Mouse (Mus musculus) lung, embryonic 15.5 days (tissue): ENCODE data around the gene Cdc42ep5. TPM values are rescaled to one million over a fixed set of nuclear protein-coding genes. Genes with fewer than 3 reads are reported as not detected.

ENCODE experiments used
- ATAC-seq: fragments of 200-750 bp; cut with Nextera tagmentation; 2 replicates; pipeline ENCODE4 v1.8.0; 2017; ENCODE audit warnings: moderate number of reproducible peaks, borderline replicate concordance; ENCODE audit not compliant: low FRiP score, low TSS enrichment; ENCODE audit errors: extremely low read depth
- H3K27ac ChIP-seq: fragments of 300-500 bp; sonication (generic); 2 replicates; pipeline ENCODE4 v1.5.1; 2015; ENCODE audit warnings: moderate library complexity, mild to moderate bottlenecking, inconsistent platforms
- H3K27me3 ChIP-seq: fragments of 300-500 bp; sonication (generic); 2 replicates; pipeline ENCODE4 v1.6.1; 2015; ENCODE audit warnings: inconsistent platforms
- H3K36me3 ChIP-seq: fragments of 300-500 bp; sonication (generic); 2 replicates; pipeline ENCODE4 v1.6.1; 2015; ENCODE audit warnings: inconsistent platforms
- H3K4me1 ChIP-seq: fragments of 300-500 bp; sonication (generic); 2 replicates; pipeline ENCODE4 v1.6.1; 2015; ENCODE audit warnings: inconsistent platforms
- H3K4me2 ChIP-seq: fragments of 300-500 bp; sonication (generic); 2 replicates; pipeline ENCODE4 v1.6.1; 2015; ENCODE audit warnings: inconsistent platforms, mild to moderate bottlenecking, moderate library complexity
- H3K4me3 ChIP-seq: fragments of 300-500 bp; sonication (generic); 2 replicates; pipeline ENCODE4 v1.5.1; 2015; ENCODE audit warnings: mild to moderate bottlenecking, inconsistent platforms
- H3K9ac ChIP-seq: fragments of 300-500 bp; sonication (generic); 2 replicates; pipeline ENCODE4 v1.6.1; 2015; ENCODE audit warnings: inconsistent platforms
- H3K9me3 ChIP-seq: fragments of 300-500 bp; sonication (generic); 2 replicates; pipeline ENCODE4 v1.6.1; 2016; ENCODE audit warnings: inconsistent platforms
- WGBS: fragments of 180-500 bp; shearing (Covaris S2); methylation state at CpG from one replicate; pipeline ENCODE4 v1.1.7; 2015; 5-methylcytosine and 5-hydroxymethylcytosine counted together
- polyA plus RNA-seq: library from polyadenylated mRNA; unstranded; fragments of >200 nt; fragmentation: Nextera tagmentation; extraction: Ambion mirVana; gene quantifications from 2 replicates; pipeline ENCODE4 v1.2.1, GENCODE M21; 2015

Gene Cdc42ep5
- polyA plus RNA-seq, 1 experiment from 2014 or later, result 39.8 TPM

GRCm38 (mm10) chr7:4144046-4144445, 20.6 kb downstream of the Cdc42ep5 start:
- peaks cover 17% of the 10 kb centered on the region for H3K4me1 ChIP-seq
- no peak overlapping the region for H3K9ac ChIP-seq
- no peak overlapping the region for H3K4me3 ChIP-seq
- H3K4me2 ChIP-seq, result no peak overlapping the region
- WGBS, result 95% methylated on average over 13 of the region's 13 CpGs
- no peak overlapping the region for H3K27ac ChIP-seq
- no peaks in the 10 kb centered on the region for H3K27me3 ChIP-seq
- peaks cover 84% of the 10 kb centered on the region for H3K36me3 ChIP-seq
- ATAC-seq, result no peak
- H3K9me3 ChIP-seq, result no peaks in the 10 kb centered on the region

- Histone ChIP-seq H3K27me3 (no peaks in the 10 kb centered on the region), H3K4me3 (no peak overlapping the region), H3K4me1 (peaks cover 15% of the 10 kb centered on the region), H3K9ac (no peak overlapping the region), H3K4me2 (no peak overlapping the region), H3K9me3 (no peaks in the 10 kb centered on the region), H3K27ac (no peak overlapping the region), H3K36me3 (peaks cover 89% of the 10 kb centered on the region)
- WGBS, result 95% methylated on average over 19 of the region's 19 CpGs
- ATAC-seq, result no peak
Observed at GRCm38 (mm10) chr7:4143506-4143905, 21.2 kb downstream of the Cdc42ep5 start.

- no peak overlapping the region for H3K4me2 ChIP-seq
- no peak for ATAC-seq
- no peak overlapping the region for H3K4me3 ChIP-seq
- peaks cover 15% of the 10 kb centered on the region for H3K4me1 ChIP-seq
- H3K36me3 ChIP-seq, result peaks cover 91% of the 10 kb centered on the region
- no peaks in the 10 kb centered on the region for H3K27me3 ChIP-seq
- WGBS, result 95% methylated on average over 10 of the region's 10 CpGs
- H3K9me3 ChIP-seq, result no peaks in the 10 kb centered on the region
- no peak overlapping the region for H3K9ac ChIP-seq
- no peak overlapping the region for H3K27ac ChIP-seq
Observed at GRCm38 (mm10) chr7:4142796-4143445, 21.7 kb downstream of the Cdc42ep5 start.

DNA sequence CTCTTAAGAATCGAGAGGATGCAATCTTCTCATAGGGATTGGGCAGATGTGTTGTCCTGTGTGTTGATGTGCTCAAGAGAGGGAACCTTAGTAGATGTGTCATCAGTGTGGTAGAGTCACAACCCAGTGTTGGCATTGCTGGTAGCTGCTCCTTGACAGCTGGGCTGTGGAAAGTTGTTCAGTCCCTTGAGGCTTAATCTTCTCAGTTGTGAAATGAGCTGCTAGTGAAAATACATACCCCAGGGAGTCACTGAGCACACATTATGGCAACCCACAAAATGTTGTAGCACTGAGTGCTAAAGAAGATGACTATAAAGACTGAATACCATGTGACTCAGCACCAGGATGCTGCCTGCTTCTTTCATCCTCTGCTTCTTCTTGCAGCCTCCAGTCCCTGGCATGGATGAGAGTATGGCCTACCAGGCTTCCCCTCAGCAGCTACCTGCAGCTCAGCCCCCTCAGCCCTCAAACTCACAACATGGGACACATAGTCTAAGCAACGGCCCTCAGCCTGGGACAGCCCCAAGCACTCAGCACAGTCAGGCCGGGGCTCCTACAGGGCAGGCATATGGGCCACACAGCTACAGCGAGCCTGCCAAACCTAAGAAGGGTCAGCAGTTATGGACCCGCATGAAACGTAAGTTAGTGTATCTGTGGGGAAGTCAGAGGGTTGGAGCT, 22.9 kb downstream of the Cdc42ep5 start:
- Histone ChIP-seq H3K4me3 (no peak overlapping the region), H3K27ac (no peak overlapping the region), H3K9ac (no peak overlapping the region), H3K4me2 (no peak overlapping the region), H3K27me3 (no peaks in the 10 kb centered on the region), H3K9me3 (no peaks in the 10 kb centered on the region), H3K4me1 (peaks cover 11% of the 10 kb centered on the region), H3K36me3 (peaks cover 85% of the 10 kb centered on the region)
- no peak for ATAC-seq
- 92% methylated on average over 6 of the region's 6 CpGs for WGBS

- H3K27me3 ChIP-seq, result no peaks in the 10 kb centered on the region
- no peaks in the 10 kb centered on the region for H3K9me3 ChIP-seq
- 95% methylated on average over 5 of the region's 5 CpGs for WGBS
- peaks cover 61% of the 10 kb centered on the region for H3K36me3 ChIP-seq
- no peak overlapping the region for H3K9ac ChIP-seq
- H3K4me1 ChIP-seq, result peaks cover 18% of the 10 kb centered on the region
- no peak for ATAC-seq
- no peak overlapping the region for H3K4me2 ChIP-seq
- no peak overlapping the region for H3K4me3 ChIP-seq
- no peak overlapping the region for H3K27ac ChIP-seq
Observed at GRCm38 (mm10) chr7:4139391-4139790, 25.3 kb downstream of the Cdc42ep5 start.

GRCm38 (mm10) chr7:4138671-4139070, 26.0 kb downstream of the Cdc42ep5 start:
- peak overlapping the region; percentile 85 for H3K4me2 ChIP-seq
- ATAC-seq, result no peak
- H3K4me3 ChIP-seq, result peak overlapping the region; percentile 92; the same call in 1 of the 2 replicates
- peaks cover 18% of the 10 kb centered on the region for H3K4me1 ChIP-seq
- no peaks in the 10 kb centered on the region for H3K9me3 ChIP-seq
- H3K9ac ChIP-seq, result no peak overlapping the region
- H3K27ac ChIP-seq, result no peak overlapping the region
- no peaks in the 10 kb centered on the region for H3K27me3 ChIP-seq
- peaks cover 54% of the 10 kb centered on the region for H3K36me3 ChIP-seq
- WGBS, result 91% methylated on average over 7 of the region's 7 CpGs

GRCm38 (mm10) chr7:4138181-4138580, 26.5 kb downstream of the Cdc42ep5 start:
- Histone ChIP-seq H3K27ac (no peak overlapping the region), H3K27me3 (no peaks in the 10 kb centered on the region), H3K4me1 (peaks cover 18% of the 10 kb centered on the region), H3K4me3 (peak overlapping the region; percentile 92), H3K9me3 (no peaks in the 10 kb centered on the region), H3K4me2 (peak overlapping the region; percentile 85), H3K36me3 (peaks cover 49% of the 10 kb centered on the region), H3K9ac (peak overlapping the region; percentile 76; the same call in 1 of the 2 replicates)
- WGBS, result 90% methylated on average over 2 of the region's 2 CpGs
- no peak for ATAC-seq

- peak overlapping the region; percentile 93; the same call in 1 of the 2 replicates for H3K27ac ChIP-seq
- peak overlapping the region; percentile 85 for H3K4me2 ChIP-seq
- H3K4me1 ChIP-seq, result peaks cover 18% of the 10 kb centered on the region
- no peak for ATAC-seq
- no peaks in the 10 kb centered on the region for H3K27me3 ChIP-seq
- H3K9me3 ChIP-seq, result no peaks in the 10 kb centered on the region
- H3K36me3 ChIP-seq, result peaks cover 44% of the 10 kb centered on the region
- H3K4me3 ChIP-seq, result peak overlapping the region; percentile 92
- 48% methylated on average over 3 of the region's 3 CpGs for WGBS
- H3K9ac ChIP-seq, result peak overlapping the region; percentile 76
Observed at GRCm38 (mm10) chr7:4137746-4138145, 26.9 kb downstream of the Cdc42ep5 start.

DNA sequence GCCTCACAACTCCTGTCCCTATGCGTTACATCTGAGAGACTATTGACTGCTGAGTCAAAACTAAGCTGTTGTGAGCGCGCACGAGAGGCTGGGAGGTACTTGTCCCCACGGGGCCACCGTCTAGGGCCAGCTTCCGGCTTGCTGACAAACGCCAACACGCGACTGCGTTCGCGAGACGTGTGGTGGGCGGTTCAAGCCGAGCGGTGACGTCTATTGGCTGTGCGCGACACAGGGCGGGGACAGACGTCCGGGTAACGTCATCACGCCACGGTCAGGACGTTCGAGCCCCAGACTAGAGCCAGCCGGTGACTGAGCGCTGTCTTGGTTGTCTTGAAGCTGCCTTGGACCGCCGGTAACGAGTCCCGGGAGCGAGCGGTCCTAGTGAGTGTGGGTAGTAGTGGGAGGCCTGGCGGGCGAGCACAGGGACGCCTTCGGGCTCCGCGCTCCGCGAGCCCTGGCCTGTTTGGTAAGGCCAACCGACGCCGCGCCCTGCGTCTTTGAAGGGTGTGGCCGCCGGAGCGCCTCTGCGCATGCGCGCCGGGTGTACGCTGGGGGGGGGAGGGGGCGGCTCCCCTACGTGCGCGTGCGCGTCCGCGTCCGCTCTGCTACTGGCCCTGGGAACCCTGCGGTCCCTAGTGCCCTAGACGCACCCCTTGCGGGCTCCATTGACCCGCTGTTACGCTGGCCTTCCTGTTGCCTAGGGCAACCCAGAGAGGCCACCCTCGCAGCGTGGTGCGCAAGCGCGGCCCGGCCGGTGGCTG, 27.7 kb downstream of the Cdc42ep5 start, which contains the start of gene Leng8:
Gene Leng8, plus strand, starts transcription at position 269 of the 761 bp plus-strand sequence.
- H3K27me3 ChIP-seq, result no peaks in the 10 kb centered on the region
- peak within 1 kb of the TSS; percentile 92 for H3K4me3 ChIP-seq
- no peaks in the 10 kb centered on the region for H3K9me3 ChIP-seq
- peaks cover 18% of the 10 kb centered on the region for H3K4me1 ChIP-seq
- peak within 1 kb of the TSS; percentile 85 for H3K4me2 ChIP-seq
- WGBS, result under 1% methylated on average over 64 of the region's 78 CpGs
- peak; percentile 99 for ATAC-seq
- H3K27ac ChIP-seq, result peak within 1 kb of the TSS; percentile 93
- H3K9ac ChIP-seq, result peak within 1 kb of the TSS; percentile 76
- H3K36me3 ChIP-seq, result peaks cover 36% of the 10 kb centered on the region

DNA sequence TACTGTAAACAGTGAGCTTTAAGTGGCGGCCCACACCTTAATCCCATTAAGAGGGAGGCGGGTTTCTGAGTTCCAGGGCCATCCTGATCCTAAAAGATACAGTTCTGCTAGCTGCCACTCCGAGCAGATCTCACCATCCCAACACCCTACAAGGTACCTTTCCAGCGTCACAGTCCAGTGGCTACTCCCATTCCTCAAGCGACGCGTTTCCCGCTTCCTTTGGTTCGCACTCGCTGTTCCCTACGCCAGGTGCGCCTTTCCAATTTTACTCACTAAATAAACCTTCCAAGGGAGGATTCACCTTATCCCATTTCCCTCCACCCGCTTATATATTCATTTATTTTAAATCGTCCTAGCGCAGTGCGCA, 28.3 kb downstream of the Cdc42ep5 start:
- WGBS, result under 1% methylated on average over 16 of the region's 16 CpGs

DNA sequence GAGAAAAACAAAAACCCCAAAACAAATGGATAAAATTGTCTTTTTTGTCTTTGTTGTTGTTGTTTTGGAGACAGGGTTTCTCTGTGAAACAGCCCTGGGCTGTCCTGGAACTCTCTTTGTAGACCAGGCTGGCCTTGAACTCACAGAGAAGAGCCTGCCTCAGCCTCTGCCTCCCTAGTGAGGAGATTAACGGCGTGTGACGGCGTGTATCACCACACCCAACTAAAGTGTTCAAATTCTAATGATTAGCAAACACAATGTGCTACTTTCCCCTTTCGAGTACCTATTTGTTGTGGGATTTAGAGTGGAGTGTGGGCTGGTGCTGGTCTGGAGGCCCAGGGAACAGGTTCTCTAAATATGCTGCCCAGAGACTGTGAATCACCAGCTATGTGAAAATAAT, 29.7 kb downstream of the Cdc42ep5 start:
- no peak overlapping the region for H3K9ac ChIP-seq
- ATAC-seq, result no peak
- H3K4me3 ChIP-seq, result no peak overlapping the region
- 78% methylated on average over 5 of the region's 5 CpGs for WGBS
- peaks cover 26% of the 10 kb centered on the region for H3K4me1 ChIP-seq
- no peak overlapping the region for H3K27ac ChIP-seq
- no peaks in the 10 kb centered on the region for H3K27me3 ChIP-seq
- H3K36me3 ChIP-seq, result peaks cover 16% of the 10 kb centered on the region
- no peak overlapping the region for H3K4me2 ChIP-seq
- H3K9me3 ChIP-seq, result no peaks in the 10 kb centered on the region

More for the DNA sequence above, 28.3 kb downstream of the Cdc42ep5 start:
- H3K4me1 ChIP-seq, result peaks cover 20% of the 10 kb centered on the region
- peak overlapping the region; percentile 73 for H3K9ac ChIP-seq
- ATAC-seq, result peak; percentile 10; the same call in 1 of the 2 replicates
- peak overlapping the region; percentile 85 for H3K4me2 ChIP-seq
- H3K9me3 ChIP-seq, result no peaks in the 10 kb centered on the region
- no peaks in the 10 kb centered on the region for H3K27me3 ChIP-seq
- H3K27ac ChIP-seq, result peak overlapping the region; percentile 71
- H3K4me3 ChIP-seq, result peak overlapping the region; percentile 92
- peaks cover 31% of the 10 kb centered on the region for H3K36me3 ChIP-seq

DNA sequence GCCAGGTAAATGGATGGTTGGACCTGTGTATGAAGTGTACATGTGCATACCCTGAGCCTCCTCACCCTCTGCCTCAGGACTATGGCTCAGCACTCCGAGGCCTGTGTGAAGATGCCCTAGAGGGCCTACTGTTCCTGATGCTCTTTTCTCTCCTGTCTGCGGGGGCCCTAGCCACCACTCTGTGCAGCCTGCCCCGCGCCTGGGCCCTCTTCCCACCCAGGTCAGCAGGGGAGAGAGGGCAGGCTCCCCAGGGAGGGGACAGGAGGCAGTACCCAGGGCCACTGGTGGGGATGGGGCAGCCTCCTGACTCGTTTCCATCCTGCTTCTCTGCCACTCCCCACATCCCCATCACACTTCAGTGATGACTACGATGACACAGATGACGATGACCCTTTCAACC, 31.7 kb downstream of the Cdc42ep5 start:
- no peaks in the 10 kb centered on the region for H3K27me3 ChIP-seq
- no peak overlapping the region for H3K4me2 ChIP-seq
- WGBS, result 77% methylated on average over 7 of the region's 7 CpGs
- no peak overlapping the region for H3K9ac ChIP-seq
- H3K4me3 ChIP-seq, result no peak overlapping the region
- H3K36me3 ChIP-seq, result no peaks in the 10 kb centered on the region
- no peak overlapping the region for H3K27ac ChIP-seq
- H3K4me1 ChIP-seq, result peaks cover 19% of the 10 kb centered on the region
- H3K9me3 ChIP-seq, result no peaks in the 10 kb centered on the region
- ATAC-seq, result no peak
